Mouse (Mus musculus) right cerebral cortex, postnatal 14 days (tissue): ENCODE results near the gene Flnb.

Experiments used
- DNase-seq: peaks from one replicate; pipeline ENCODE4 v3.0.0; 2022

Flnb gene

GRCm38 (mm10) chr14:7864506-7864899 is 46.7 kb downstream of the Flnb start:
- no peak for DNase-seq

- DNase-seq = no peak
Observed at GRCm38 (mm10) chr14:7867224-7867623, 49.5 kb downstream of the Flnb start.

DNA sequence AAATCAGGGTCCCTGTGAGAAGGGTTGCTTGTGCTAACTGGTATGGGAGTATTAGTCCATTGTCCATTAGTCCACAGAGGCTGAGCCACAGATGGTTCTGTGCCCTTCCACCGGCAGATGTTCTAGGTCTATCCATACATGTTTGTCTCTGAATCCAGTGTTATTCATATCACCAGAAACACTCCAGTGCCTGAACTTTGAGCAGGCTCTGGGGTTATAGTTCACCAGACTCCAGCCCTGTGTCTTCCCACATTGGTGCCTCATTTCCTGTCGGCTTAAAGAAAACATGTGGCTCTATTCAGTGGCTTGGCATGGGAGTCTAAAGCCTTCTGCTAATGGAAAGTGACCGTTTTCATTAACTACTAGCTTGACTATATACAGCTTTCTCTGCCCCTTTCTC is 50.1 kb downstream of the Flnb start:
- no peak for DNase-seq

DNA sequence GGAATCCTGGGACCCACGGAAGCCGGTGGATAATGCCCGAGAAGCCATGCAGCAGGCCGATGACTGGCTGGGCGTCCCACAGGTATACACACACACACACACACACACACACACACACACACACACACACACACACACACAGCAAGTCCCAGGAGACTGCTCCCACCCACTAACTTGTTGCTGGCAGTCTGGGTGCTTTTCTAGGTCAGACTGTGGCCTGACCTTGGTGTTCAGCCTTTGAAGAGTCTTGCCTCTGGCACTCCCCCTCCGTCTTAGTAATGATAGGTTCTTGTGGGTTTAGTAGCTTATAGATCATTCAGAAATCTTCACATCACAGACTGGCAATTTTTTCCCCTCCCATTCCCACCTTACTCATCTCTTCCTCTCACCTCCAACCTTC is 52.0 kb downstream of the Flnb start:
- DNase-seq = no peak

- no peak for DNase-seq
Observed at GRCm38 (mm10) chr14:7873552-7873951, 55.8 kb downstream of the Flnb start.

DNA sequence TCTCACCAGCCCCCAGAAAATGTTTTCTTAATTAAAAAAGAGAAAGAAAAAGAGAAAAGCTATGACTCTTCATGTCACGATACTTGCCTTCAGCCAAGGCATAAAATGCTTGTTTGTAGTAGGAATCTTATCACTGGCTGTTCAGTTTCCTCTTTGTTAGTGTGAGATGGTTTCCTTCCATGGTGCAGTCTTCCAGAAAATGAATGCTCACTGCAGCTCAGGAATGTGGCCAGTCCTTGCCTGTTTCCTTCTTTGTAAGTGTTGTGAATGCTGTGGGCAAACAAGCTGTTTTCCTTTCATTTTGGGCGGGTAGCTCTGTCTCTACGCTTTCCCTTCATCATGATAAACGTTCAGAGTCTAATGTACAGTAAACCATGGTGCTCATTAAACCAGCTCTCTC is 56.7 kb downstream of the Flnb start:
- DNase-seq = no peak

DNA sequence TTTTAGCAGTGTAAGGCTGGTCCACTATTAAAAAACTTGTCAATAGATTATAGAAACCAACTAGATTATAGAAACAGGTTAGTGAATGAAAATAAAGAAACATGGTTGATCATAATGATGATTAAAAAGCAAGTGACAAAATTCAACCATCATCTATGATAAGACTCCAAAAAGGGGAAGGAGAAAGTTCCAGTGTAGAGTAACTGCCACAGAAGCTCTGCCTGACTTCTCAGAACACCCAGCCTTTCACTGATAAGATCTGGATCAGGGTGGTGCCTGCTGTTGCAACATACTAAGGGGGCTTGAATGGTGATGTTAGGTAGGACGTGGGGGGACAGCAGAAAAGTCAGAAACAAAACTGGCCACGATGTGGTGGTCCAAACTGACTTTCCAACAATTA is 60.2 kb downstream of the Flnb start:
- no peak for DNase-seq

- DNase-seq = no peak
Observed at GRCm38 (mm10) chr14:7880389-7880788, 62.6 kb downstream of the Flnb start.

GRCm38 (mm10) chr14:7881533-7881932 is 63.8 kb downstream of the Flnb start:
- DNase-seq = no peak

GRCm38 (mm10) chr14:7882050-7882449 is 64.3 kb downstream of the Flnb start:
- DNase-seq = no peak

DNA sequence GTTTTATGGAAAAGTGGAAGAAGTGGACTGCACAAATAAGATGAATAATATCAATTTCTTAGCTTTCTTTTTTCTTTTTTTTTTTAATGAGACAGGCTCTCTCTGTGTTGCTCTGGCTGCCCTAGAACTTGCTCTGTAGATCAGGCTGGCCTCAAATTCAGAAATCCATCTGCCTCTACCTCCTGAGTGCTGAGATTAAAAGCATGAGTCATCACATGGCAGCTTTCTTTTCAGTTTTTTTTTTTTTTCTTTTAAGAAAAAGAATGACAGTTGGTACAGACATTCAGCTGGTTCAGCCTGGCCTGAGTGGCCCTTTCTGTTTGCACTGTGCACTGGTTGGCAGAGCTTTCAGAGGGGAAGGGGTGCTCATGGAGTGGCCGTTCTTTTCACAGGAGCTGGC is 66.4 kb downstream of the Flnb start:
- no peak for DNase-seq

- no peak for DNase-seq
Observed at GRCm38 (mm10) chr14:7884841-7885240, 67.1 kb downstream of the Flnb start.

- DNase-seq = no peak
Observed at GRCm38 (mm10) chr14:7885540-7885939, 67.8 kb downstream of the Flnb start.

- DNase-seq = no peak
Observed at GRCm38 (mm10) chr14:7886008-7886407, 68.3 kb downstream of the Flnb start.

GRCm38 (mm10) chr14:7887171-7887570 is 69.4 kb downstream of the Flnb start:
- no peak for DNase-seq

- DNase-seq = no peak
Observed at GRCm38 (mm10) chr14:7888294-7888693, 70.5 kb downstream of the Flnb start.

DNA sequence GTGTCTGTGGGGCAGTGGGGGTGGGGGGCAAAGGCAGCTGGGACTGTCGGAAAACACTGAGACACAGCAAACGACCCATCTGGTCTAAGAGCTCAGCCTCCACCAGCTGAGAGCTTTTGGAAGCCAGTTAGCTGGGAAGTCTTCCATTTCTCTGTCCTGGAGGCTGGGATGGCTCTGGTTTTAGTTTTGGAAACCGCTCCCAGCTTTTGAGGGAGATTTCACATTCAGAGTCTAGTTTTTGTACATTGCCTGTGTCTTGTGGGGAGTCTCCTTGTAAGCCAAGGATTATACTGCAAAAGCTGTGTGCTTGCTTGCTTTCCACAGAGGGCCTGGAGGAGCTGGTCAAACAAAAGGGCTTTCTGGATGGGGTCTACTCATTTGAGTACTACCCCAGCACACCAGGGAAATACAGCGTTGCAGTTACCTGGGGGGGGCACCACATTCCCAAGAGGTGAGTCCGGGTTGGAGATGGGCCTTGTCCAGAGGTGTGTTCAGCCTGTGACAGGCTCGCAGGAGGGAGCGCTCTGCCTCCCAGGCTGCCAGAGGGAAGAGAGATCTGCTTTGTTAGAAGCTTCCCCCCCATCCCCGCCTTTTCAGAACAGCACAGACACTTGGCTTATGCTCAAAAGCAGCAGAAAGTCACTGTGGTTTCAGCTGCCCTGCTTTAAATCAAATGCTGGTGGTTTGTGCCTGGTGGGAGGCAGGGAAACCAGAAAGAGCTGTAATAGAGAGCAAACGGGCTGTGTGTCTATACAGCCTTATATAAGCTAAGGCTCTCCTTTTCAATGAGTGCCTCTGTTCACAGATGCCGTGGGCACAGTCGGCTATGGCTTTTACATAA is 71.3 kb downstream of the Flnb start:
- DNase-seq = peak; percentile 32

DNA sequence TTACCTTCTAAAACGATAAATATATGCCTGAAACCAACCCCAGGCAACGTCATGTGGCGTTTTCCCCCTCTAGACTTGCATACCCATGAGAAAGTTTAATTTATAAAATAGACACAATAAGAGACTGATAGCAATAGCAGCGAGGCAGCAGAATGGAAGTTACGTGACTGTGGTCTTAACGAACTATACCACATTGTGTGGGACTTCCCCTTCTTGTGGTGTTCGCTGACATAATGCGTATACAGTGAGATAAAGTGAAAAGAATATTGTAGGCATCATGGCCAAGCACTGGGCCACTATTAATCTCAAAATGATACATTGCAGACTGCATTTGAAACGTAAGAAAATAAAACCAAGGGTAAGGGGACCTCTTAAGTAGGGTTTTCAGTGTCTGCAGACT is 72.1 kb downstream of the Flnb start:
- DNase-seq = no peak

DNA sequence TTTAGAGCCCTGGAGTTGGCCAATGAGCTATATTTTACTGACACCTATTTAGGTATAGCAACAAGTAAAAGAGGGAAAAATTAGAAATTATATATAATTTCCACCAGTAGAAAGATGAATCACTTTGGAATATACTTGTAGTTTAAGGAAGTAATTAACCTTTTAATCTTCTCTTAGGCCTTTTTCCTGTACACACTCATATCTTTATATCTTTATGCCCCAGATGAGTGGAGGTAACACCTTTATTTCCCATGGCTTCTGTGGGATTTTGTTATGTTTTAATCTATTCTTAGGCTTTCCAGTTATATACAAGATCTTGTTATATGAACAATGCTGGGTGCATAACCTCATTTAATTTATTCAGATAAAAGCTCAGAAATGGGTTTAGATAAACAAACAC is 73.6 kb downstream of the Flnb start:
- no peak for DNase-seq

GRCm38 (mm10) chr14:7896126-7896525 is 78.4 kb downstream of the Flnb start:
- DNase-seq = no peak

DNA sequence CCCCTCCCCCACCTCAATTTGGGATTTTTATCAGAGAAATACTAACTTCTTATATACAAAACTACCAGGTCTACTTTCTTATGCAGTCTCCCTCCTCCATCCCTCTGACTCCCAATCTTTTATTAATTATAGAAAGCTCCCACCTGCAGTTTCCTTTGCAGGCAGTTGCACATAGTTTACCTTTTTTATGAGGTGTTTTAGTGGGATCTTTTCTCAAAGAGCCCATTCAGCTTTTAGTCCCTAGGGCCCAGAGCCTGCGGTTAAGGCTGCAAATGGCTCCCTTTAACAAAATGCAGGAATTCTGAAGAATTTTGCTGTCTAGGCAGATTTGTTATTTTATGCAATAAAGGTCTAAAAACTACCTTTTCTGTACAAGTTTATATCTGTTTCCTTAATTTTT is 78.9 kb downstream of the Flnb start:
- DNase-seq = no peak

DNA sequence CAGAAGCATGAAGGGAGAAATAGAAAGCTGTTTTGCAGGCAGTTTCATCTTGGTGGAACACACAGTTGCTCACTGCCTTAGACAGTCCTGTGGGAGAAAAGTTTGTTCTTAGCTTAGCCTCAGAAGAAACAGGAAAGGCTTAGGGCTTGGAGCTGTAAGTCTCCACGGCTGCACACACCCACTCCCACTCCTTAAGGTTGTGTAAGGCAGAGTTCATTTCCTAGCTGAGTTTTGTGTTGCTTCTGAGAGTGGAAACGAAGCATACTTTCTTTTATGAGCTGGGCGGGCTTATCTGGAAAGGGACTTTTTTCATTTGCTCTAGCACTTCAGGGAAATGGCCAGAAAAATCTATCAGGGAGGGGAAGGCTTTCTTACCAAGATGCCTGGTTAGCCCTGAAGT is 82.2 kb downstream of the Flnb start:
- DNase-seq = no peak

GRCm38 (mm10) chr14:7900481-7901049 is 82.8 kb downstream of the Flnb start:
- DNase-seq = peak; percentile 17

- DNase-seq = no peak
Observed at GRCm38 (mm10) chr14:7901484-7902240, 83.9 kb downstream of the Flnb start.
